Mouse (Mus musculus): ENCODE results near the gene Gpr61. TPM values are rescaled to one million over a fixed set of nuclear protein-coding genes. Genes with fewer than 3 reads are reported as not detected.
A peak's percentile ranks its signal among the peaks of the same experiment; 100 is the strongest.

Gene Gpr61
- 1.0 and 1.5 TPM in 2 replicates for polyA plus RNA-seq (2014; fragmentation: Nextera tagmentation; extraction: Ambion mirVana)

- peak within 1 kb of the TSS; percentile 31; the same call in 1 of the 2 replicates for H3K4me2 ChIP-seq (ENCODE audit: low read length)
- ATAC-seq, result no peak
- no peaks in the 10 kb centered on the region for H3K36me3 ChIP-seq (ENCODE audit: control insufficient read depth, insufficient read depth, low read length)
- no peaks in the 10 kb centered on the region for H3K9me3 ChIP-seq (replicated peaks; ENCODE audit: control insufficient read depth, low read length)
- peak within 1 kb of the TSS; percentile 41 for H3K9ac ChIP-seq (ENCODE audit: low read length)
- H3K27me3 ChIP-seq (replicated peaks; ENCODE audit: control insufficient read depth, insufficient read depth, low read length), result no peaks in the 10 kb centered on the region
- H3K27ac ChIP-seq (ENCODE audit: low read depth, low read length), result no peak within 1 kb of the TSS
- DNase-seq (ENCODE audit: low spot score), result peak; percentile 45
- H3K4me1 ChIP-seq (ENCODE audit: control insufficient read depth, insufficient read depth, low read length), result peaks cover 3% of the 10 kb centered on the region; the same call in 1 of the 2 replicates
- WGBS, result 46% methylated on average over 4 of the region's 4 CpGs
- no peak within 1 kb of the TSS for H3K4me3 ChIP-seq (ENCODE audit: low read depth, low read length)
These were observed at the start of gene Gpr61 for GRCm38 (mm10) chr3:108154656-108155055. Gene Gpr61 (minus strand): TSS chr3:108154882.

GRCm38 (mm10) chr3:108204470-108204869, 49.8 kb upstream of the Gpr61 start:
- H3K27me3 ChIP-seq (replicated peaks; ENCODE audit: control insufficient read depth, insufficient read depth, low read length), result no peaks in the 10 kb centered on the region
- 92% methylated on average over 11 of the region's 11 CpGs for WGBS
- H3K4me1 ChIP-seq (ENCODE audit: control insufficient read depth, insufficient read depth, low read length), result peaks cover 24% of the 10 kb centered on the region
- ATAC-seq, result no peak
- H3K9me3 ChIP-seq (replicated peaks; ENCODE audit: control insufficient read depth, low read length), result no peaks in the 10 kb centered on the region
- peaks cover 67% of the 10 kb centered on the region for H3K36me3 ChIP-seq (ENCODE audit: control insufficient read depth, insufficient read depth, low read length)
- DNase-seq (ENCODE audit: low spot score), result no peak
- no peak overlapping the region for H3K27ac ChIP-seq (ENCODE audit: low read depth, low read length)
- no peak overlapping the region for H3K4me2 ChIP-seq (ENCODE audit: low read length)
- no peak overlapping the region for H3K9ac ChIP-seq (ENCODE audit: low read length)
- no peak overlapping the region for H3K4me3 ChIP-seq (ENCODE audit: low read depth, low read length)

- Histone ChIP-seq H3K9ac (ENCODE audit: low read length) (no peak overlapping the region), H3K27me3 (replicated peaks; ENCODE audit: control insufficient read depth, insufficient read depth, low read length) (no peaks in the 10 kb centered on the region), H3K9me3 (replicated peaks; ENCODE audit: control insufficient read depth, low read length) (no peaks in the 10 kb centered on the region), H3K4me2 (ENCODE audit: low read length) (no peak overlapping the region), H3K27ac (ENCODE audit: low read depth, low read length) (no peak overlapping the region), H3K36me3 (ENCODE audit: control insufficient read depth, insufficient read depth, low read length) (peaks cover 74% of the 10 kb centered on the region), H3K4me1 (ENCODE audit: control insufficient read depth, insufficient read depth, low read length) (peaks cover 17% of the 10 kb centered on the region), H3K4me3 (ENCODE audit: low read depth, low read length) (no peak overlapping the region)
- ATAC-seq, result no peak
- 81% methylated on average over 11 of the region's 11 CpGs for WGBS
- peak; percentile 71 for DNase-seq (ENCODE audit: low spot score)
These were observed 49.1 kb upstream of the Gpr61 start for GRCm38 (mm10) chr3:108203621-108204325.

GRCm38 (mm10) chr3:108203212-108203611, 48.5 kb upstream of the Gpr61 start:
- no peak overlapping the region for H3K27ac ChIP-seq (ENCODE audit: low read depth, low read length)
- ATAC-seq (no peak), DNase-seq (ENCODE audit: low spot score) (no peak)
- no peak overlapping the region for H3K9ac ChIP-seq (ENCODE audit: low read length)
- H3K36me3 ChIP-seq (ENCODE audit: control insufficient read depth, insufficient read depth, low read length), result peaks cover 77% of the 10 kb centered on the region
- H3K9me3 ChIP-seq (replicated peaks; ENCODE audit: control insufficient read depth, low read length), result no peaks in the 10 kb centered on the region
- WGBS, result 95% methylated on average over 13 of the region's 13 CpGs
- no peaks in the 10 kb centered on the region for H3K27me3 ChIP-seq (replicated peaks; ENCODE audit: control insufficient read depth, insufficient read depth, low read length)
- H3K4me2 ChIP-seq (ENCODE audit: low read length), result no peak overlapping the region
- peaks cover 12% of the 10 kb centered on the region for H3K4me1 ChIP-seq (ENCODE audit: control insufficient read depth, insufficient read depth, low read length)
- H3K4me3 ChIP-seq (ENCODE audit: low read depth, low read length), result no peak overlapping the region

- H3K4me1 ChIP-seq (ENCODE audit: control insufficient read depth, insufficient read depth, low read length), result peaks cover 9% of the 10 kb centered on the region
- no peak overlapping the region for H3K27ac ChIP-seq (ENCODE audit: low read depth, low read length)
- DNase-seq (ENCODE audit: low spot score) (no peak), ATAC-seq (no peak)
- H3K4me2 ChIP-seq (ENCODE audit: low read length), result no peak overlapping the region
- no peaks in the 10 kb centered on the region for H3K9me3 ChIP-seq (replicated peaks; ENCODE audit: control insufficient read depth, low read length)
- no peaks in the 10 kb centered on the region for H3K27me3 ChIP-seq (replicated peaks; ENCODE audit: control insufficient read depth, insufficient read depth, low read length)
- no peak overlapping the region for H3K4me3 ChIP-seq (ENCODE audit: low read depth, low read length)
- peaks cover 72% of the 10 kb centered on the region for H3K36me3 ChIP-seq (ENCODE audit: control insufficient read depth, insufficient read depth, low read length)
- no peak overlapping the region for H3K9ac ChIP-seq (ENCODE audit: low read length)
These were observed 47.8 kb upstream of the Gpr61 start for GRCm38 (mm10) chr3:108202506-108202905.

GRCm38 (mm10) chr3:108200329-108201323, 45.9 kb upstream of the Gpr61 start, which contains the start of gene Cyb561d1:
Gene Cyb561d1 (minus strand): TSS chr3:108201212.
- peak; percentile 91 for ATAC-seq

GRCm38 (mm10) chr3:108199231-108199630, 44.5 kb upstream of the Gpr61 start:
- WGBS, result 93% methylated on average over 6 of the region's 6 CpGs
- Histone ChIP-seq H3K9ac (ENCODE audit: low read length) (no peak overlapping the region), H3K36me3 (ENCODE audit: control insufficient read depth, insufficient read depth, low read length) (peaks cover 39% of the 10 kb centered on the region), H3K27me3 (replicated peaks; ENCODE audit: control insufficient read depth, insufficient read depth, low read length) (no peaks in the 10 kb centered on the region), H3K4me2 (ENCODE audit: low read length) (no peak overlapping the region), H3K9me3 (replicated peaks; ENCODE audit: control insufficient read depth, low read length) (no peaks in the 10 kb centered on the region), H3K27ac (ENCODE audit: low read depth, low read length) (no peak overlapping the region), H3K4me1 (ENCODE audit: control insufficient read depth, insufficient read depth, low read length) (peaks cover 21% of the 10 kb centered on the region), H3K4me3 (ENCODE audit: low read depth, low read length) (no peak overlapping the region)
- no peak for ATAC-seq
- DNase-seq (ENCODE audit: low spot score), result no peak

More at GRCm38 (mm10) chr3:108200329-108201323, 45.9 kb upstream of the Gpr61 start, which contains the start of gene Cyb561d1:
- Histone ChIP-seq H3K36me3 (ENCODE audit: control insufficient read depth, insufficient read depth, low read length) (peaks cover 53% of the 10 kb centered on the region), H3K27ac (ENCODE audit: low read depth, low read length) (peak within 1 kb of the TSS; percentile 72), H3K4me1 (ENCODE audit: control insufficient read depth, insufficient read depth, low read length) (peaks cover 21% of the 10 kb centered on the region), H3K4me3 (ENCODE audit: low read depth, low read length) (peak within 1 kb of the TSS; percentile 48), H3K9ac (ENCODE audit: low read length) (peak within 1 kb of the TSS; percentile 63), H3K9me3 (replicated peaks; ENCODE audit: control insufficient read depth, low read length) (no peaks in the 10 kb centered on the region), H3K27me3 (replicated peaks; ENCODE audit: control insufficient read depth, insufficient read depth, low read length) (no peaks in the 10 kb centered on the region), H3K4me2 (ENCODE audit: low read length) (peak within 1 kb of the TSS; percentile 54)
- peak; percentile 89 for DNase-seq (ENCODE audit: low spot score)
- 2% methylated on average over 44 of the region's 44 CpGs for WGBS

- Histone ChIP-seq H3K27ac (ENCODE audit: low read depth, low read length) (peak overlapping the region; percentile 72), H3K27me3 (replicated peaks; ENCODE audit: control insufficient read depth, insufficient read depth, low read length) (no peaks in the 10 kb centered on the region), H3K9ac (ENCODE audit: low read length) (peak overlapping the region; percentile 45), H3K36me3 (ENCODE audit: control insufficient read depth, insufficient read depth, low read length) (peaks cover 20% of the 10 kb centered on the region), H3K4me1 (ENCODE audit: control insufficient read depth, insufficient read depth, low read length) (peaks cover 21% of the 10 kb centered on the region), H3K4me2 (ENCODE audit: low read length) (peak overlapping the region; percentile 30; the same call in 1 of the 2 replicates), H3K9me3 (replicated peaks; ENCODE audit: control insufficient read depth, low read length) (no peaks in the 10 kb centered on the region), H3K4me3 (ENCODE audit: low read depth, low read length) (no peak overlapping the region)
- ATAC-seq, result peak; percentile 18
- 15% methylated on average over 14 of the region's 14 CpGs for WGBS
- DNase-seq (ENCODE audit: low spot score), result peak; percentile 63
These were observed 42.4 kb upstream of the Gpr61 start for GRCm38 (mm10) chr3:108197066-108197497.

All from forebrain, embryonic 14.5 days (tissue).